Mouse (Mus musculus) stomach, postnatal 0 days (tissue): ENCODE measurements around the gene Slc38a2. TPM values are rescaled to one million over a fixed set of nuclear protein-coding genes. Genes with fewer than 3 reads are reported as not detected.

Experiments used
- ATAC-seq: fragments of 200-750 bp; cut with Nextera tagmentation; 2 replicates; pipeline ENCODE4 v1.8.0; 2017; ENCODE audit not compliant: low FRiP score, low TSS enrichment
- DNase-seq: peaks from one replicate; pipeline ENCODE4 v3.0.0-alpha.2; 2016; ENCODE audit warnings: low spot score
- H3K27ac ChIP-seq: fragments of 300-500 bp; sonication (generic); replicated peaks from 2 replicates; pipeline ENCODE4 v1.5.1; 2014; ENCODE audit warnings: mild to moderate bottlenecking, control low read depth
- H3K27me3 ChIP-seq: fragments of 300-500 bp; sonication (generic); 2 replicates; pipeline ENCODE4 v1.6.1; 2014; ENCODE audit warnings: low read length; ENCODE audit not compliant: control insufficient read depth, insufficient read depth
- H3K36me3 ChIP-seq: fragments of 300-500 bp; sonication (generic); 2 replicates; pipeline ENCODE4 v1.6.1; 2014; ENCODE audit warnings: low read length, mixed read lengths; ENCODE audit not compliant: control insufficient read depth, insufficient read depth
- H3K4me1 ChIP-seq: fragments of 300-500 bp; sonication (generic); replicated peaks from 2 replicates; pipeline ENCODE4 v1.6.1; 2014; ENCODE audit warnings: antibody characterized with exemption; ENCODE audit not compliant: control insufficient read depth, insufficient read depth
- H3K4me2 ChIP-seq: fragments of 300-500 bp; sonication (generic); replicated peaks from 2 replicates; pipeline ENCODE4 v1.6.1; 2014; ENCODE audit warnings: low read depth, mild to moderate bottlenecking, control low read depth, moderate library complexity
- H3K4me3 ChIP-seq: fragments of 300-500 bp; sonication (generic); 2 replicates; pipeline ENCODE4 v1.5.1; 2014; ENCODE audit warnings: low read depth, low read length, control low read depth
- H3K9ac ChIP-seq: fragments of 300-500 bp; sonication (generic); 2 replicates; pipeline ENCODE4 v1.6.1; 2014; ENCODE audit warnings: mild to moderate bottlenecking, low read length, control low read depth, mixed read lengths
- H3K9me3 ChIP-seq: fragments of 300-500 bp; sonication (generic); 2 replicates; pipeline ENCODE4 v1.6.1; 2016; ENCODE audit warnings: low read length; ENCODE audit not compliant: control insufficient read depth
- CTCF ChIP-seq: IDR thresholded peaks from 2 replicates; pipeline ENCODE4 v1.5.1; 2016; ENCODE audit warnings: antibody characterized with exemption, low read depth, mild to moderate bottlenecking, moderate library complexity
- EP300 ChIP-seq: optimal IDR thresholded peaks from 2 replicates; pipeline ENCODE3; 2016; ENCODE audit warnings: antibody characterized with exemption
- WGBS: fragments of 180-500 bp; shearing (Covaris S2); extraction: QIAGEN DNeasy Blood & Tissue Kit; methylation state at CpG from one replicate; pipeline ENCODE4 v1.1.7; 2014; 5-methylcytosine and 5-hydroxymethylcytosine counted together
- polyA plus RNA-seq: library from polyadenylated mRNA; unstranded; fragments of >200 nt; fragmentation: Nextera tagmentation; extraction: Ambion mirVana; gene quantifications from 2 replicates; pipeline ENCODE4 v1.2.1, GENCODE M21; 2015

Slc38a2 gene
- 55.3 and 63.0 TPM in 2 replicates for polyA plus RNA-seq

DNA sequence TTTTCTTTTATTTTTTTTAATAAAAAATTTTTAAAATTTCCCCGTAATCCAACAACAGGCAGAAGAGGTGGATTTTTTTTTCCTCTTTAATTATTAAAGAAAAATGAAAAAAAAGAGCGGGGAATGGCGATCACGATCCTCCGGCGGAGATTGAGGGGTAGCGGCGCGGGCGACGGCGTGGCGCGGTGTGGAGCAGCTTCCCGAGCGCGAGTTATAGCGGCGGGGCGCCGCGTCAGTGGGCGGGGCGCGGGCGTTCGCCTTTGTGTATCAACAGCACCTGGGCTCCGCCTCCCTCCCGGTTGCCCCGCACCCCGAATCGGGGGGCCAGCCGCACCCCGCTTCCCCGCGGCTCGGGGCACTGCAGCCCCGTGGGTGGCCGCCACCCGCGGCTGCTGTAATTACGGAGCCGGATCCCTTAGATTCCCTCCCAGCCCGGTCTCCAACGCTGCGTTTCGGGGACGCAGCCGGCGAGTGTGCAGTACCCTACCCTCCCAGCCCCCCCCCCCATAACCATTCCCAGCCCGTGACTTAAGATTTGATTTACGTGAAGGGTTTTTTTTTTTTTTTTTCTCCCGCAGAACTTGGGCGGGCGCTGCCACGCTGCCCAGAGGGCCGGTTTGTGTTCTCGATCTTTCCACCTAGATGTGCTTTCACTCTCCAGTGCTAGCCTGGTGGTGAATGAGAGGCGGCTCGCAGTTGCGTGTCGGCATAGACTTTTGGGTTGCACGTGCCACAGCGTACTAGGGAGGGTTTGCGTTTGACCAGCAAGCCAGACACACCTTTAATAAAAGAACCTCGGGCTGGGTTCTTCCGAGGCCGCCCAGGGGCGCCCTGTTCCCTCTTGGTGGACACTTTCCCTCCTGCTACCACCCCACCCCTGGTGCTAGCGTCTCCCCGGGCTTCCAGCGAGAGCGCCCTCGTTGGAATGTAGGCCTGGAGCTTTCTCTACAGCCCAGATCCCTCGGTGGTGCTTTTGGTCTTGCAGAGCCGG lies at the start of gene Slc38a2:
TSS of gene Slc38a2 (minus strand) at position 210 of the 991 bp plus-strand sequence.
- peak within 1 kb of the TSS; percentile 89 for H3K4me3 ChIP-seq
- peak; percentile 96 for DNase-seq
- TF ChIP-seq EP300 (peak; percentile 33), CTCF (peak; percentile 70)

DNA sequence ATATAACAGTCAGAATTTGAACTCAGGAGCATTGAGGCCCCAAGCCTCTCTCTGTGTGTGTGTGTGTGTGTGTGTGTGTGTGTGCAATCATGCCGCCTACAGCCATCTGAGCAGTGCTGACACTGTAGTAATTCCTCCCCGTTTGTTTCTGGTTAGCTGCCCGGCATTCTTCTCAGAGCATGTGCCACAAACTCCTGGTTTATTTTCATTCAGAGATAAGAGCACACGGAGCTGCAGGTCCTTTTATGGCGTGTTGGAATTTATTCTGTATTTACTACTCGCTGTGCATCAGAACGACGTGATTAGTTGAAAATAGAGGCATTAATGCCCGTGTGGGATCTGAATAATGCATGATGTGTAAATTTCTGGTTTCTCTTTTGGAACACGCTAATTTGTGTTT lies 49.6 kb upstream of the Slc38a2 start:
- Histone ChIP-seq H3K4me1 (no peaks in the 10 kb centered on the region), H3K9me3 (no peaks in the 10 kb centered on the region), H3K27ac (no peak overlapping the region), H3K36me3 (no peaks in the 10 kb centered on the region), H3K4me3 (no peak overlapping the region), H3K27me3 (no peaks in the 10 kb centered on the region), H3K9ac (no peak overlapping the region), H3K4me2 (no peak overlapping the region)
- no peak for ATAC-seq
- no peak for DNase-seq
- 70% methylated on average over 10 of the region's 10 CpGs for WGBS
- TF ChIP-seq CTCF, result no peak
- no peak for TF ChIP-seq EP300

More for the DNA sequence above, at the start of gene Slc38a2:
- no peaks in the 10 kb centered on the region; the same call in 1 of the 2 replicates for H3K36me3 ChIP-seq
- peak within 1 kb of the TSS; percentile 68 for H3K4me2 ChIP-seq
- no peaks in the 10 kb centered on the region; the same call in none of the 2 replicates for H3K4me1 ChIP-seq
- WGBS, result under 1% methylated on average over 67 of the region's 76 CpGs
- peak; percentile 80 for ATAC-seq
- peak within 1 kb of the TSS; percentile 99 for H3K27ac ChIP-seq
- H3K27me3 ChIP-seq, result no peaks in the 10 kb centered on the region
- H3K9ac ChIP-seq, result peak within 1 kb of the TSS; percentile 88
- no peaks in the 10 kb centered on the region for H3K9me3 ChIP-seq

DNA sequence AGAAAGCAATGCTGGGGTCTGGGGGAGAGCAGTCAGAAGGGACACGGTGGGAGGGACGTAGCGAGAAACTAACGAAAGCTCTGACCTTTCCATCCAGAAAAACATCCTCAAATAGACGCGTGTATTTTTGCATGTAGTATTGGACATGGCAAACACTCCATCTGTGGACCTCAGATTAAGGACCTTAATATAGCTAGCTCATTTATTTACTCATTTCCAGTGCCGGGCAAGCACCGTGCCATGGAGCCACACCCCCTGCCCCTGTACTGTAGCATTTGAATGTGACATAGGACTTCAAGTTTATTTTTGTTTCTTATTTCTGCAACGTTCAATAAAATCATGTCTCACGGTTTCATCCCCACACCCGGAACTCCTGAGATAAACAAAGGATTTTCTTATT lies 48.0 kb upstream of the Slc38a2 start:
- no peak for TF ChIP-seq EP300
- TF ChIP-seq CTCF, result no peak
- H3K4me2 ChIP-seq, result no peak overlapping the region
- H3K36me3 ChIP-seq, result no peaks in the 10 kb centered on the region
- no peaks in the 10 kb centered on the region for H3K27me3 ChIP-seq
- H3K9ac ChIP-seq, result no peak overlapping the region
- 59% methylated on average over 11 of the region's 11 CpGs for WGBS
- H3K4me3 ChIP-seq, result no peak overlapping the region
- DNase-seq (peak; percentile 36), ATAC-seq (no peak)
- 0 out of 2 replicates have a peak, but pooled peaks cover 2% of the 10 kb centered on the region for H3K4me1 ChIP-seq
- no peaks in the 10 kb centered on the region for H3K9me3 ChIP-seq
- no peak overlapping the region for H3K27ac ChIP-seq

DNA sequence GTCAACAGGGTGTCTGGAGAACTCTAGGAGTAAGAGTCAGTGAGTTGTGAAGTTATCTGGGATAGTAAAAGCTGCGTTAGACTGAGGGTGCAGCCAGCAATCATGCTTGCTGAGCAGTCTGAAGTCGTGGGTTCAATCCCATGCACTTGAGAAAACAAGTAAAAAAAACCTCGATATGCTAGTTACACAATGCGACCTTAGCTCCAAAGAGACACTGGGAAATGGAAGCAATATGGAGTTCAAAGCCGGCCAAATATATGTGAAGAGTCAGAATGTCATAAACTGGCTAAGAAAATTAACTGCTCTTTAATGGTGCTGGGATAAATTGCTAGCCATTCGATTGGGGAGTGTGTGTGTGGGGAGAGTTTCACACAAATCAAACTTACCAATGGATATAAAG lies 47.5 kb upstream of the Slc38a2 start:
- DNase-seq, result no peak
- H3K9ac ChIP-seq, result no peak overlapping the region
- no peaks in the 10 kb centered on the region for H3K27me3 ChIP-seq
- H3K4me3 ChIP-seq, result no peak overlapping the region
- H3K4me2 ChIP-seq, result no peak overlapping the region
- no peak for ATAC-seq
- H3K4me1 ChIP-seq, result 0 out of 2 replicates have a peak, but pooled peaks cover 2% of the 10 kb centered on the region
- TF ChIP-seq EP300 (no peak), CTCF (no peak)
- WGBS, result 84% methylated on average over 6 of the region's 6 CpGs
- H3K9me3 ChIP-seq, result no peaks in the 10 kb centered on the region
- H3K27ac ChIP-seq, result no peak overlapping the region
- H3K36me3 ChIP-seq, result no peaks in the 10 kb centered on the region

DNA sequence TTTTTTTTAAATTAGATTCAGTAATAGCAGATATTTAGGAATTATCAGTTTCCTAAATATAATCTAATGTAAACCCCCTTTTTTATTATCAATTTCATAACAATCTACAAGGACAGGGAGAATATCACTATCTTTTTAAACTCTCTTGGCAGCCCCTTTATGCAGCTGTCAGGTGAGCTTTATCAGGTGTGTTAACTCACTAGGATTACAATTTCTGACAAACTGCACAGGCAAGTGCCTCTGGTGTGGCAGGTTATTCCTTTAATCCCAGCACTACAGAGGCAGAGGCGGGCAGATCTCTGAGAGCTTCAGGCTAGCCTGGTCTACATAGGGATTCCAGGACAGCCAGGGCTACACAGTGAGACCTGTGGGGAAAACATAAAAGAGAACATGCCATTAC lies 45.8 kb upstream of the Slc38a2 start:
- no peak overlapping the region for H3K4me3 ChIP-seq
- H3K36me3 ChIP-seq, result no peaks in the 10 kb centered on the region
- ATAC-seq (no peak), DNase-seq (no peak)
- no peak overlapping the region for H3K9ac ChIP-seq
- 92% methylated on average over 1 of the region's 1 CpGs for WGBS
- H3K9me3 ChIP-seq, result no peaks in the 10 kb centered on the region
- 0 out of 2 replicates have a peak, but pooled peaks cover 2% of the 10 kb centered on the region for H3K4me1 ChIP-seq
- H3K4me2 ChIP-seq, result no peak overlapping the region
- no peak overlapping the region for H3K27ac ChIP-seq
- TF ChIP-seq CTCF (no peak), EP300 (no peak)
- no peaks in the 10 kb centered on the region for H3K27me3 ChIP-seq

DNA sequence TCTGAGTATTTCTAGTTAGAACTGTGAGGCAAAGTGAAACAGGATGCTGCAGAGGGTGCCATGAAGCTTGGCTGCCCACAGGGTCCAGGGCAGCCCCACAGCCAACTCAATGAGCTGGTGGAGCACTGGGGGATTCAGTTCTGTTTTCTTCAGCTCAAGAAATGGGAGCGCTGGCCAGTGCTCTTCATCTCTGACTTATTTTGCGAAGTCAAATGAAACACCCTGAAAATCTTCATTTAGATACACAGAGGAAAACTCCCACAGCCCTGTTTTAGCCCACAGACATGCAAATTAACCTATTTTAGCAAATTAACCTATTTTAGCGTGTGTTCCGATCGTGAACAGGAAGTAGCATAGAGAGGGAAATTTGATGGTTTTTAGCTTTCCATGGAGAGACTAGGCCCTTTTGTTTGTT lies 45.4 kb upstream of the Slc38a2 start:
- DNase-seq (no peak), ATAC-seq (no peak)
- Histone ChIP-seq H3K9me3 (no peaks in the 10 kb centered on the region), H3K27ac (no peak overlapping the region), H3K27me3 (no peaks in the 10 kb centered on the region), H3K36me3 (no peaks in the 10 kb centered on the region), H3K4me3 (no peak overlapping the region), H3K4me1 (0 out of 2 replicates have a peak, but pooled peaks cover 2% of the 10 kb centered on the region), H3K9ac (no peak overlapping the region), H3K4me2 (no peak overlapping the region)
- 93% methylated on average over 5 of the region's 5 CpGs for WGBS
- TF ChIP-seq CTCF, result no peak
- no peak for TF ChIP-seq EP300
